Mouse (Mus musculus) stomach, postnatal 0 days (tissue): Measurements from ENCODE around the gene Tesc. TPM values are rescaled to one million over a fixed set of nuclear protein-coding genes. Genes with fewer than 3 reads are reported as not detected.

Experiments used
- ATAC-seq: fragments of 200-750 bp; cut with Nextera tagmentation; 2 replicates; pipeline ENCODE4 v1.8.0; 2017; ENCODE audit not compliant: low FRiP score, low TSS enrichment
- DNase-seq: peaks from one replicate; pipeline ENCODE4 v3.0.0-alpha.2; 2016; ENCODE audit warnings: low spot score
- H3K27ac ChIP-seq: fragments of 300-500 bp; sonication (generic); replicated peaks from 2 replicates; pipeline ENCODE4 v1.5.1; 2014; ENCODE audit warnings: mild to moderate bottlenecking, control low read depth
- H3K27me3 ChIP-seq: fragments of 300-500 bp; sonication (generic); 2 replicates; pipeline ENCODE4 v1.6.1; 2014; ENCODE audit warnings: low read length; ENCODE audit not compliant: control insufficient read depth, insufficient read depth
- H3K36me3 ChIP-seq: fragments of 300-500 bp; sonication (generic); 2 replicates; pipeline ENCODE4 v1.6.1; 2014; ENCODE audit warnings: low read length, mixed read lengths; ENCODE audit not compliant: control insufficient read depth, insufficient read depth
- H3K4me1 ChIP-seq: fragments of 300-500 bp; sonication (generic); replicated peaks from 2 replicates; pipeline ENCODE4 v1.6.1; 2014; ENCODE audit warnings: antibody characterized with exemption; ENCODE audit not compliant: control insufficient read depth, insufficient read depth
- H3K4me2 ChIP-seq: fragments of 300-500 bp; sonication (generic); replicated peaks from 2 replicates; pipeline ENCODE4 v1.6.1; 2014; ENCODE audit warnings: low read depth, mild to moderate bottlenecking, control low read depth, moderate library complexity
- H3K4me3 ChIP-seq: fragments of 300-500 bp; sonication (generic); 2 replicates; pipeline ENCODE4 v1.5.1; 2014; ENCODE audit warnings: low read depth, low read length, control low read depth
- H3K9ac ChIP-seq: fragments of 300-500 bp; sonication (generic); 2 replicates; pipeline ENCODE4 v1.6.1; 2014; ENCODE audit warnings: mild to moderate bottlenecking, low read length, control low read depth, mixed read lengths
- H3K9me3 ChIP-seq: fragments of 300-500 bp; sonication (generic); 2 replicates; pipeline ENCODE4 v1.6.1; 2016; ENCODE audit warnings: low read length; ENCODE audit not compliant: control insufficient read depth
- CTCF ChIP-seq: IDR thresholded peaks from 2 replicates; pipeline ENCODE4 v1.5.1; 2016; ENCODE audit warnings: antibody characterized with exemption, low read depth, mild to moderate bottlenecking, moderate library complexity
- EP300 ChIP-seq: optimal IDR thresholded peaks from 2 replicates; pipeline ENCODE3; 2016; ENCODE audit warnings: antibody characterized with exemption
- WGBS: fragments of 180-500 bp; shearing (Covaris S2); extraction: QIAGEN DNeasy Blood & Tissue Kit; methylation state at CpG from one replicate; pipeline ENCODE4 v1.1.7; 2014; 5-methylcytosine and 5-hydroxymethylcytosine counted together
- polyA plus RNA-seq: library from polyadenylated mRNA; unstranded; fragments of >200 nt; fragmentation: Nextera tagmentation; extraction: Ambion mirVana; gene quantifications from 2 replicates; pipeline ENCODE4 v1.2.1, GENCODE M21; 2015

The Tesc gene
- polyA plus RNA-seq, 1 experiment from 2014 or later, result 112 TPM

DNA sequence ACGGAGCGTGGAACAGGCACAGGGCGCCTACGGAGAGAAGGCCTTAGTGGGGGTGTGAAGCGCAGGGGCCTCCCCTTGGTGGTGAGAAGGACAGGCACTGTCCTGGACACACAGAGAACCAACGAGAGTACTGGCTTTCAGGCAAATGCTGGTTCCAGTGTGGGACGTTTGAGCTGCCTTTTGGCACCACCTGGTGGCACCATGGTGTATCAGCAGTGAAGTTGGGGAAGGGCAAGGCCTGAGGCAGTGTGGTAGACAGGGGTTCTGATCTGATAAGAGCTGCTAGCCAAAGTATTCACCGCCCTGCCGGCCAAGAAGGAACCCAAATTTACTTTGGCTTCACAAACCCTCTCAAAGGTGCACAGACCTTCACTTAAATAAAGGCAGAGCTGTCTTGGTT is 41.8 kb downstream of the Tesc start:
- Histone ChIP-seq H3K36me3 (peaks cover 14% of the 10 kb centered on the region), H3K9ac (no peak overlapping the region), H3K4me1 (no peaks in the 10 kb centered on the region), H3K4me2 (no peak overlapping the region), H3K27ac (no peak overlapping the region), H3K9me3 (no peaks in the 10 kb centered on the region), H3K4me3 (no peak overlapping the region), H3K27me3 (no peaks in the 10 kb centered on the region)
- TF ChIP-seq CTCF, result peak; percentile 95
- no peak for TF ChIP-seq EP300
- ATAC-seq, result peak; percentile 28
- WGBS, result 42% methylated on average over 9 of the region's 9 CpGs
- DNase-seq, result peak; percentile 80

DNA sequence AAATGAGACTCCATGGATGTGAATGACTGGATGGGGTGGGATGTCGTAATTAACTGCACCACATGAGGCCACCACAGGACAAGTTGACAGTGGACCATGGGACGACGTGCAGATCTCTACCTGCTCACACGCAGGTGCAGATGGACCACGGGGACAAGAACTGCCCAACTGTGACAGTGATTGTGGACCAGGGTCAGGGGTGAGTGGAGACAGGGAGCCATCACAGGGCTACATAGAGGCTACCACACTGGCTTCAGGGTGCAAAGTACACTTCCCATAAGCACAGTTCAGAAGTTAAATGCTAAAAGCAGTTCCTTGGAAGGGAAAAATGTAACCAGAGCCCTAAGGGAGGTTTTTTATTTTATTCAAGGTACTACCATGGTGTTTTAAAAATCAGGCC is 44.2 kb downstream of the Tesc start:
- no peak for TF ChIP-seq CTCF
- no peak for TF ChIP-seq EP300
- H3K4me2 ChIP-seq, result no peak overlapping the region
- H3K9ac ChIP-seq, result no peak overlapping the region
- no peaks in the 10 kb centered on the region for H3K9me3 ChIP-seq
- H3K27me3 ChIP-seq, result no peaks in the 10 kb centered on the region
- H3K4me1 ChIP-seq, result no peaks in the 10 kb centered on the region
- DNase-seq (no peak), ATAC-seq (no peak)
- H3K36me3 ChIP-seq, result peaks cover 14% of the 10 kb centered on the region
- H3K27ac ChIP-seq, result no peak overlapping the region
- no peak overlapping the region for H3K4me3 ChIP-seq
- WGBS, result 87% methylated on average over 5 of the region's 5 CpGs

DNA sequence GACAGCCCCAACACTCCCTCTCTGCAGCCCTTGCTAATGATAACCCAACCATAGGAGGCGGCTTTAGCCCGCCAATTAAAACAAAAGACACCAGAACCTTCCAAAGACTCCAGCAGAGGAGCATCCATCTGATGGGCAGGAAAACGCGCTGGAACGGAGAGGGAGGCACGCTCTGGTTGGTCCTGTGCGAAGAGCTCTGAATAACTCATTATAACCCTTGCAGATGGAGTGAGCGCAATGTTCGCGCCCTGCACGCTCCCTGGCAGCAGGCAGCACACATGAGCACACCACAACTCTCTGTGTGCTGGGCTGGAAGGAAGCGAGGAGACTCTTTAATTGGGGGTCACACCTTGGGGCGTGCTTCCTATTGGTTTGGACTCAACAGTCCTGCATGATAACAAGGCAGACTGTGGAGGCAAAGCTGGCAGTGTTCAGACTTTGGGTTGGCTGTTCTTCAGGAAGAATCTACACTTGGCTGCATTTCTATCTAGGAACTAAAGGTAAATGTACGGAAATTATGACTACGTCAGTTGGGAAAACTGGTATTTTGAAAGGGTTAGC is 45.8 kb downstream of the Tesc start:
- WGBS, result 91% methylated on average over 15 of the region's 15 CpGs
- H3K36me3 ChIP-seq, result peaks cover 8% of the 10 kb centered on the region
- H3K9me3 ChIP-seq, result no peaks in the 10 kb centered on the region
- ATAC-seq (no peak), DNase-seq (no peak)
- H3K4me1 ChIP-seq, result no peaks in the 10 kb centered on the region
- H3K9ac ChIP-seq, result no peak overlapping the region
- no peak for TF ChIP-seq EP300
- no peak for TF ChIP-seq CTCF
- H3K27ac ChIP-seq, result no peak overlapping the region
- no peaks in the 10 kb centered on the region for H3K27me3 ChIP-seq
- no peak overlapping the region for H3K4me3 ChIP-seq
- no peak overlapping the region for H3K4me2 ChIP-seq

DNA sequence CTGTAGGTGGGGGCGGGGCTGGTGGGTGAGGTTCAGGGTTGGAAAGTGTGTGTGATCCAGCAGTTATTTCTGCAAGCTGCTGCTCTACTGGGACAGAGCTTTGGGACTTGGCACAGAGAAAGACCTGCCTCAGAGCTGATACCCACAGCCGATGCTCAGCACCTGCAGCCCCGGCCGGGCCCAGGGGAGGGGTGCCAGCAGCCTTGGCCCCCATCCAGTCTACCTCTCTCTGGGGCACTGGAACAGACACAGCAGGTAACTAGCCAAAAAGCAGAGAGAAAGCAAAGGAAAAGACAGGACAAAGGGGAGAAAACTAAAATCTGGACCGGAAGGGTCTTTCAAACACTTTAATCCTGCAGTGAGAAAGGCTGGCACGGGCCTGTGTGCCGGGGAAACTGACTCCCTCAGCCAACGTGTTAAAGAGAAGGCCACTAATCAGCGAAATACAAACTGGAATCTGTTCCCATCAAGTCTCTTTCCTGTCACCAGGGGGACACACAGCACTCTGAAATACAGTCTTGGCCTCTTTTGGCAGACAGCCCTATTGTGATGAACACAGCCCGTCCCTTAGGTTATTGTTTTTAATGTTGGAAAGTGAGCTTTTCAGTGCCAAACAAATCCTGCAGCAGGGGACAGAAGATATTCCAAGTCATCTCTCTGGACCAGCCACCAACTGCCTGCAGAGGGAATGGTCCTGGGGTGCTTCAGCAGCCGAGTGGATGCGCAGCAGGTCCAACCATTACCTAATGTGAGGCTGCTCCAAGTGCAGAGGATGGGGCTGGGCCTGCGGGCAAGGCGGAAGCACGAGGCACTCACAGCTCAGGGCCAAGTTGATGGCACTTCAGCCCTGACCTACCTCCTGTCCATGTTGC is 49.4 kb downstream of the Tesc start:
- Histone ChIP-seq H3K27ac (no peak overlapping the region), H3K9me3 (no peaks in the 10 kb centered on the region), H3K27me3 (no peaks in the 10 kb centered on the region), H3K36me3 (peaks cover 10% of the 10 kb centered on the region; the same call in 1 of the 2 replicates), H3K9ac (no peak overlapping the region), H3K4me2 (no peak overlapping the region), H3K4me1 (no peaks in the 10 kb centered on the region), H3K4me3 (no peak overlapping the region)
- ATAC-seq (no peak), DNase-seq (no peak)
- WGBS, result 81% methylated on average over 15 of the region's 15 CpGs
- TF ChIP-seq CTCF, result peak; percentile 42; the same call in 1 of the 2 replicates
- TF ChIP-seq EP300, result no peak

DNA sequence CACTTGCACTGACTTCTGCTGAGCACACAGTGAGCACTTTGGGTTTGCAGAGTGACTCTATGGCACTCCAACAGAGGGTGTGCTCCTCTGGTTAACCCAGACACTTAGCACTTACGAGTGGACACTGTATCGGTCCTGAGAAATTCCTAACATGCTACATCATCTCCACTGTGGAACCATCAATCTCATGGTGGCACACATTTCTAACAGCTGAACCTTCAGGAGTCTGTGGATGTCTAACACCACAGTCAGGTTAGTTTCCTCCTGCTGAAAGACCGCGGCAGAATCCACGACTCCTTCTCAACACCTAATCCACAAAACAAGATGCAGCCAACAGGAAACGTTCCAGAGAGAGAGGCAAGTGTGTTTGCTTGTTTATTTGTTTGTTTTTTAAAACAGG is 51.0 kb downstream of the Tesc start:
- 84% methylated on average over 6 of the region's 6 CpGs for WGBS
- Histone ChIP-seq H3K36me3 (peaks cover 10% of the 10 kb centered on the region; the same call in 1 of the 2 replicates), H3K4me1 (no peaks in the 10 kb centered on the region), H3K4me3 (no peak overlapping the region), H3K9ac (no peak overlapping the region), H3K27me3 (no peaks in the 10 kb centered on the region), H3K4me2 (no peak overlapping the region), H3K27ac (no peak overlapping the region), H3K9me3 (no peaks in the 10 kb centered on the region)
- TF ChIP-seq CTCF, result no peak
- TF ChIP-seq EP300, result no peak
- no peak for ATAC-seq
- DNase-seq, result no peak

DNA sequence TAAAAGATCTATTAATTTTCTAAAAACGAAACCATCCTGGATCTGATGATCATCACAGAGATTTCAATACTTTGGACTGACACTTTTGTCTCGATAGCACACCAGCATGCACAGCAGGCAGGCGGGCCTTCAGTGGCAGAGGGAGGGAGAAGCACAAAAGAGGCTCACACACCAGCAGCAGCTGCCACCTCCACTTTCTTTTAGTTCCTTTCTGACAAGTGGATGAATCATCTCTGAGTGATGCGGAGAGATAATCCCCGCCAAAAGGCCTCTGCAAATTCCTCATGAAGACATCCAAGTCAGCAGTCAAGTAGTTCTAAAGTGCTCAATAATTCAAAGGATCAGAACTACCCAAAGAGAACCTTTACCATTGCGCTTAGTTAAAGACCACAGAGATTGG is 51.8 kb downstream of the Tesc start:
- Histone ChIP-seq H3K4me1 (0 out of 2 replicates have a peak, but pooled peaks cover 2% of the 10 kb centered on the region), H3K4me2 (no peak overlapping the region), H3K9ac (no peak overlapping the region), H3K4me3 (no peak overlapping the region), H3K27me3 (no peaks in the 10 kb centered on the region), H3K9me3 (no peaks in the 10 kb centered on the region), H3K27ac (no peak overlapping the region), H3K36me3 (peaks cover 4% of the 10 kb centered on the region; the same call in 1 of the 2 replicates)
- no peak for TF ChIP-seq EP300
- TF ChIP-seq CTCF, result no peak
- WGBS, result 60% methylated on average over 6 of the region's 6 CpGs
- no peak for DNase-seq
- ATAC-seq, result no peak
